Mouse (Mus musculus) urinary bladder, adult 18-20 months (tissue): ENCODE data around the gene Frem1.

Experiments used
- DNase-seq, 2 experiments: peaks; one replicate each; pipeline ENCODE4 v3.0.0; 2022; ENCODE audit warnings: low spot score in 2 of 2, mixed read lengths in 2 of 2

Frem1 gene

GRCm38 (mm10) chr4:83030097-83030496 is 22.0 kb downstream of the Frem1 start:
- DNase-seq, result no peak

GRCm38 (mm10) chr4:83020759-83021555 is 31.2 kb downstream of the Frem1 start:
- DNase-seq, result no peak

DNA sequence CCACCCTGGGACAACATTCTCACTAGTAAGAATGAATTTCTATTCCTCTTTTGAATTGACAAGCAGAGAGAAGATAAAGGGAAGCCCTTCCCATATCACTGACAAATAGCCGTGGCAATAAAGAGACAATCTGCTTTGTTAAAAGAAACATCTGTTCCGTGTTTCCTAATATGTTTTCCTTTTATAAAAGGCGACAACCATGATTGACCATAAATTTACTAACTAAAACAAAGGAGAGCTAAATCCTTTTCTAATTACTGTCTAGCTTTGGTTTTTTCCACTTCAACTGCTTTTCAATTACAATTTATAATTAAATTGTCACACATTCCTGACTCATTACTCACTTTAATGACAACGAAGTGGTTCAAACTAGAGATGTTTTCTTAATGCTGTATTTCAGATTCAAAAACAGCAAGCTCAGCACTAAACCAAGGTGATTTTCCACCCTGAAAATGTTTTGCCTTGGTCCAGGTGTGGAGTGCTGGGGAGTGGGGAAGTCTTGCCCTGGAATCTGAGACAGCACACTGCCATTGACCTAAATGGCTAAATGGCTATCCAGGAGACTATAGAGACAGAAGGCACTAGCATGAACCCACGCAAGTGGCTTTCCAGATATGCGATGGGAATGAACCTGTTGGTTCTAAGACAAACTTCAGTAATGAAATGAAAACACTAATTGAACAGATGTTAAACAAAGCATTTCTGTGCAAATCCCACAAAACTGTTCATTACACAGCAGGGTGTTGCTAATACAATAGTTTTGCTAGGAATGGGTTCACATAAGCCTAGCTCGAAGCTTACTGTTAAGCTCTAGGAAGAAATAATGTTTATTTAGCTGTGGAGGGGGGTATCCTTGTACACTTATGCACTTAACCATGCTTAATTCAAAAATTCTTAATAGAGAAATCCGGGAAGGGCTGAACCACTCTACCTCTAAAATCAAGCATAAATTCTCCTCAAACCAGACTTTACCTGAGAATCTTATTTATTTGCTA is 33.7 kb downstream of the Frem1 start:
- DNase-seq, result no peak

GRCm38 (mm10) chr4:83014538-83014937 is 37.6 kb downstream of the Frem1 start:
- no peak for DNase-seq

GRCm38 (mm10) chr4:83004086-83004485 is 48.1 kb downstream of the Frem1 start:
- DNase-seq, result no peak

GRCm38 (mm10) chr4:82992042-82992441 is 60.1 kb downstream of the Frem1 start:
- DNase-seq, result no peak

DNA sequence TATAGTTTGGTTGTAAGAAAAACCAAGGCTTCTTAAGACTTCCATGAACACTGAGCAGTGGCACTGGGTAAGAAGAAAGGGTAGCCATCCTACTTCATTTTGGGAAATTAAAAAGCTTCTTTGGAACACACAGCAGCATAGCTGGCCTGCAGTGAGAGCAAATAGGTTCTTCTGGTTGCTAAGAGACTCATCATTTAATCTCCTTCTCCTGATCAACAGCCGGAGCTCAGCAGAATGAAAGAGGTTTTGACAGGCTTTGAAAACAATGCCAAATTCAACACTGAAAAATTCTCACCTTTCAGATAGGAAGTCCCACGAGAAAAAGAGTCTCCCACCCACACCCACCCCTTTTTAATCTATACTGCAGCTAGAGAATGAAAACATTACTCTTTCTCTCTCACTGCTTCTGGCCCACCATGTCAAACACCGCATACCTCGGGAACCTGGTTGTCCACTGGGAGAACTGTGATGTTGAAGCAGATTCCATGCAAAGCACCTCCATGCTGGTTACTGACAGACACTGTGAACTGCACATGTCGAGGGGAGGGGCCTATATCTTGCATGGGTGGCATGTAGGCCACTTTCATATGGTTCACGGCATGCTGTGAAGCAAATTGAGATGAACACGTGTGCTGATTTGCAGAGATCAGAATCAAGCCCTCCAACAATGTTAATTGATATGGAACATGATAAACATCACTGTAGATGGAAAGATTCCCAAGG is 61.0 kb downstream of the Frem1 start:
- DNase-seq, result no peak

- no peak for DNase-seq
Measured at GRCm38 (mm10) chr4:82972381-82972780, 79.8 kb downstream of the Frem1 start.

- no peak for DNase-seq
Measured at GRCm38 (mm10) chr4:82970901-82971648, 81.1 kb downstream of the Frem1 start.

- DNase-seq, result no peak
Measured at GRCm38 (mm10) chr4:82961024-82961423, 91.1 kb downstream of the Frem1 start.

GRCm38 (mm10) chr4:82957827-82958538 is 94.2 kb downstream of the Frem1 start:
- DNase-seq, result no peak

DNA sequence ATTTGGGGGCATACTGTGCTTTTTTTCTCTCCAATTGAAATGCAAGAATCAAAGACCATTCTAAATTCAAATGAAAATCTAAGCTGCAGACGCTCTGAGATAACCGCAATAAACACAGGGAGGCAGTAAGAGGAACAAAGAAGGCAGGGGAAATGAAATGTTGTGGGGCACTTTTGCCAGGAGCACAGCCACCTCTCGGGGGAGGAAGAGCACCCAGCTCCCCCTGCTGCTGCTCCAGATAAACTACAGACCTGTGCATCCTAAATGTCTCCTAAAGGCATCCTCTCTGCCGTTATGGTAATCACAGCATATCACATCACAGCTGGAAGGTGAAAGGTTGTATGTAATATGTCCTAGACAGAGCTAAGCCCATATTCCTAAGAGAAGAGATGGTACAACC is 98.1 kb downstream of the Frem1 start:
- no peak for DNase-seq

- no peak for DNase-seq
Measured at GRCm38 (mm10) chr4:82949511-82949910, 102.6 kb downstream of the Frem1 start.

DNA sequence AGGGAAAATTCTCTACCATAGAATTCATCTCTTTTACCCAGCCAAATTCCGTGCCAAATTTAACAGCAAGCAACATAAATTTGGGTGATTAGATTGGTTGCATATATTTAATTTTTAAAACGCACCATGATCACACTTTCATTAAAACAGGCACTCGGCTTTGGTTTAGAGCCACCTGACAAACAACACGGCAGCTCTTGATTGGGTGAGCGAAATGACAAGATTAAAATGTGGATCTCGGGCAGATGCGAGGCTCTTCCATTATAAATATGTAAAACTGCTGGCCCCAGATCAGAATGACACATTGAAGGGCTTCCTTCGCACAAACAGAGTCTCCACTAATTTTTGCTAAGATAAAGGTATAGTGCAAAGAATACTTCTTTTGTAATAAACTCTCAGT is 105.4 kb downstream of the Frem1 start:
- DNase-seq, result no peak

GRCm38 (mm10) chr4:82946276-82946612 is 105.9 kb downstream of the Frem1 start:
- DNase-seq, result no peak

DNA sequence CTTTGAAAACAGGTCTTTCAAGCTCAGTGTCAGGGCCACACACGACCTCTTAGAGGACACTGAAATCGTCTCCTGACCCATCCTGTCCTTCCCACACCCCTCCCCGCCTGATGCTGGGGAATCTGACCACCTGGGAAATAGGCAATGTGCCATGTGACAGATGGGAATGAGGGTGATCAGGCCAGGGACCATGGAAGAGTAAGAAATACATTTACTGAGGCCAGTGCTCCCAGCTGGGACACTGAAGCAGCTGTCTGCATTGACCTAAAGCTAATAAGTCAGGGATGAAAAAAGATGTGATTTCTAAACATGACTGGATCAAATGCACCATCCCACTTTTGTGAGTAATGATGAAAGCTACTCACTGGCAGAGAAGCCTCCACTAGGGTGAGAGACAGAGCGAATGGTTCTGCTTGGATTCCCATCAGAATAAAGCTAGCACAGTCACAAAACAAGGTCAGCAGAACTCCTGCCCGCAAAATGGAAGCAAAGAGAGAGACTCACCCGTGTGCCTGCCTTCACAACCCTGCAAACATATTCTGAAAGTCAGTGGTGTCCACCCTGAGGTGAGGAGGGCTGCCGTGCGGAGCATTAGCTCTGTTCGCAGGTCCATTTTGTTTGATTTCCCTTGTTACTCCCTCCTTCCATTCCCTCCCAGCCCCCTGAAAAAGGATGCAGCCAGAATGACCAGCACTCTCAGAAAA is 106.4 kb downstream of the Frem1 start:
- DNase-seq, result no peak

GRCm38 (mm10) chr4:82940680-82941079 is 111.5 kb downstream of the Frem1 start:
- no peak for DNase-seq

- no peak for DNase-seq
Measured at GRCm38 (mm10) chr4:82940248-82940647, 111.9 kb downstream of the Frem1 start.

DNA sequence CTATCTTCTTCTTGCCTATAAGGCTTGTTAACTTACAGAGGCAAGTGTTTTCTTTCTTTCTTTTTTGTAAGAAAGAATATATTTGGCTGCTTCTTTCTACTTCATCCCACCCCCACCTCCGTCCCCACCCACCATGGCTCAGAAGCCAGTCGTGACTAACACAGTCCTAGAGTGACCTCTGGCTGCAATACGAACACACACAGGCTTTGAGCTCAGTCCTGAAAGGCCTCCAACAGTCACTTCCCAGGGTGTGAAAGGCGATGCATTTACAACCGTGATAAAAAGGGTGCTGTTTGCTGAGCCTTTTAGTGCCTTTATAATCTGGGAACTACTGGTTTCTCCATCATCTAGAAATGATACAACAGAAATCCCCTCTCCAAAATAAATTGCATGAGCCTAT is 117.8 kb downstream of the Frem1 start:
- DNase-seq, result no peak

DNA sequence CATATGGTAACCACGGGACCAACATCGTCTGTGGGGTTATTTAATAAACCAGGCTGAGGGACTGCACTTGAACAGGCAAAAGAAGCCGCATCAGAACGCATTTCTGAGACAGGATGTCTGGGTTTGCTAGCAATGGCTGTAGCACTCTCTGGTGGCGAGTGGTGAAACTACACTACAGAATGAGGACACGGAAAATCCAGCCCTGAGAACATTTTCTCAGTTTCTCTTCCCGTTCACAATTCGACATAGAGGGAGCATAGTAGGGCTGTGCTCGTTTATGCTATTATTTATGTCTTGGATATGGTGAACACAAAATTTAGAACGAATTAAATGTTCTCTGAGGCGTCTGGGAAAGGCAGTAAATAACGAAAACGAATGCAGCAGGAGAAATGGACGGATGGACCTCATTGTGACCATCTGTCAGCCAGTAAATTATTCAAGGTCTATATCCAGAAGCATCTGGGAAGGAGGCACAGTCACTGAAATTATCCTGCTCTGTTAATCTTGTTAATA is 118.4 kb downstream of the Frem1 start:
- peak; percentile 17 to 68 for DNase-seq
